Mouse (Mus musculus) hindbrain, embryonic 14.5 days (tissue): Measurements from ENCODE around the gene Ifit1bl2. TPM values are rescaled to one million over a fixed set of nuclear protein-coding genes. Genes with fewer than 3 reads are reported as not detected.
A peak's percentile ranks its signal among the peaks of the same experiment; 100 is the strongest.
"Not testable (repeated sequence)": the region's sequence is repeated elsewhere in the genome, so short reads cannot be mapped to it uniquely, and the experiment has no call there.

Experiments
- ATAC-seq: fragments of 200-750 bp; cut with Nextera tagmentation; 2 replicates; pipeline ENCODE4 v1.8.0; 2017; ENCODE audit warnings: moderate number of reproducible peaks, mild to moderate bottlenecking, moderate TSS enrichment, moderate library complexity; ENCODE audit not compliant: low FRiP score
- DNase-seq: peaks from one replicate; pipeline ENCODE4 v3.0.0-alpha.2; 2015; ENCODE audit warnings: low spot score
- H3K27ac ChIP-seq: fragments of 300-500 bp; sonication (generic); 2 replicates; pipeline ENCODE4 v1.5.1; 2014; ENCODE audit warnings: mild to moderate bottlenecking, moderate library complexity
- H3K27me3 ChIP-seq: fragments of 300-500 bp; sonication (generic); 2 replicates; pipeline ENCODE4 v1.6.1; 2014; ENCODE audit warnings: mild to moderate bottlenecking, low read length, mixed read lengths; ENCODE audit not compliant: control insufficient read depth, insufficient read depth
- H3K36me3 ChIP-seq: fragments of 300-500 bp; sonication (generic); replicated peaks from 2 replicates; pipeline ENCODE4 v1.6.1; 2014; ENCODE audit not compliant: control insufficient read depth, insufficient read depth
- H3K4me1 ChIP-seq: fragments of 300-500 bp; sonication (generic); replicated peaks from 2 replicates; pipeline ENCODE4 v1.6.1; 2014; ENCODE audit warnings: antibody characterized with exemption, low read length, mixed read lengths; ENCODE audit not compliant: control insufficient read depth, insufficient read depth
- H3K4me2 ChIP-seq: fragments of 300-500 bp; sonication (generic); replicated peaks from 2 replicates; pipeline ENCODE4 v1.6.1; 2014; ENCODE audit warnings: mild to moderate bottlenecking, moderate library complexity
- H3K4me3 ChIP-seq: fragments of 300-500 bp; sonication (generic); replicated peaks from 2 replicates; pipeline ENCODE4 v1.5.1; 2014; ENCODE audit warnings: mild to moderate bottlenecking, low read length
- H3K9ac ChIP-seq: fragments of 300-500 bp; sonication (generic); 2 replicates; pipeline ENCODE4 v1.6.1; 2014
- H3K9me3 ChIP-seq: fragments of 300-500 bp; sonication (generic); 2 replicates; pipeline ENCODE4 v1.6.1; 2016; ENCODE audit warnings: low read length; ENCODE audit not compliant: control insufficient read depth
- WGBS: fragments of 180-500 bp; shearing (Covaris S2); extraction: QIAGEN DNeasy Blood & Tissue Kit; methylation state at CpG from one replicate; pipeline ENCODE4 v1.1.7; 2014; 5-methylcytosine and 5-hydroxymethylcytosine counted together
- polyA plus RNA-seq: library from polyadenylated mRNA; unstranded; fragments of >200 nt; fragmentation: Nextera tagmentation; extraction: Ambion mirVana; gene quantifications from 2 replicates; pipeline ENCODE4 v1.2.1, GENCODE M21; 2014

Ifit1bl2 gene
- polyA plus RNA-seq, 1 experiment from 2014 or later, result 0.07 TPM

- Histone ChIP-seq H3K36me3 (no peaks in the 10 kb centered on the region), H3K4me2 (no peak overlapping the region), H3K4me1 (no peaks in the 10 kb centered on the region), H3K9me3 (no peaks in the 10 kb centered on the region), H3K4me3 (no peak overlapping the region), H3K9ac (no peak overlapping the region), H3K27ac (no peak overlapping the region), H3K27me3 (no peaks in the 10 kb centered on the region)
- DNase-seq (no peak), ATAC-seq (no peak)
Measured at GRCm38 (mm10) chr19:34596811-34597210, 43.7 kb downstream of the Ifit1bl2 start.

- WGBS, result 79% methylated on average over 3 of the region's 3 CpGs
- DNase-seq, H3K4me3 ChIP-seq, H3K27ac ChIP-seq, H3K9me3 ChIP-seq, ATAC-seq, H3K9ac ChIP-seq, H3K27me3 ChIP-seq, H3K4me1 ChIP-seq, H3K36me3 ChIP-seq, H3K4me2 ChIP-seq: not testable (repeated sequence)
Measured at GRCm38 (mm10) chr19:34594523-34594922, 46.0 kb downstream of the Ifit1bl2 start.

- H3K27me3 ChIP-seq, result no peaks in the 10 kb centered on the region
- no peak overlapping the region for H3K4me2 ChIP-seq
- H3K36me3 ChIP-seq, result no peaks in the 10 kb centered on the region
- WGBS, result 94% methylated on average over 2 of the region's 2 CpGs
- H3K27ac ChIP-seq, result no peak overlapping the region
- H3K9me3 ChIP-seq, result no peaks in the 10 kb centered on the region
- H3K9ac ChIP-seq, result no peak overlapping the region
- no peak for ATAC-seq
- H3K4me3 ChIP-seq, result no peak overlapping the region
- DNase-seq, result no peak
- H3K4me1 ChIP-seq, result no peaks in the 10 kb centered on the region
Measured at GRCm38 (mm10) chr19:34593456-34593855, 47.1 kb downstream of the Ifit1bl2 start.

- Histone ChIP-seq H3K27me3 (no peaks in the 10 kb centered on the region), H3K36me3 (no peaks in the 10 kb centered on the region), H3K4me2 (no peak overlapping the region), H3K4me3 (no peak overlapping the region), H3K27ac (no peak overlapping the region), H3K9ac (no peak overlapping the region), H3K4me1 (no peaks in the 10 kb centered on the region), H3K9me3 (no peaks in the 10 kb centered on the region)
- no peak for DNase-seq
- no peak for ATAC-seq
Measured at GRCm38 (mm10) chr19:34588959-34589358, 51.6 kb downstream of the Ifit1bl2 start.

GRCm38 (mm10) chr19:34587898-34588692, 52.4 kb downstream of the Ifit1bl2 start:
- H3K27ac ChIP-seq, H3K36me3 ChIP-seq, H3K9me3 ChIP-seq, H3K4me3 ChIP-seq, DNase-seq, H3K4me2 ChIP-seq, H3K4me1 ChIP-seq, H3K9ac ChIP-seq, H3K27me3 ChIP-seq: not testable (repeated sequence)
- 87% methylated on average over 6 of the region's 12 CpGs for WGBS
- ATAC-seq, result 0 out of 2 replicates have a peak, but pooled peaks have one; percentile 12

GRCm38 (mm10) chr19:34585740-34586458, 54.6 kb downstream of the Ifit1bl2 start:
- not testable (repeated sequence) for H3K9ac ChIP-seq, H3K4me3 ChIP-seq, H3K27ac ChIP-seq, H3K27me3 ChIP-seq, DNase-seq, ATAC-seq, H3K4me1 ChIP-seq, H3K9me3 ChIP-seq, H3K36me3 ChIP-seq, H3K4me2 ChIP-seq
- WGBS, result 84% methylated on average over 5 of the region's 5 CpGs

- 74% methylated on average over 2 of the region's 2 CpGs for WGBS
- DNase-seq, H3K4me3 ChIP-seq, H3K4me2 ChIP-seq, H3K9me3 ChIP-seq, H3K27ac ChIP-seq, H3K36me3 ChIP-seq, ATAC-seq, H3K9ac ChIP-seq, H3K27me3 ChIP-seq, H3K4me1 ChIP-seq: not testable (repeated sequence)
Measured at GRCm38 (mm10) chr19:34583126-34583766, 57.3 kb downstream of the Ifit1bl2 start, which contains the start of gene Ifit3. TSS of gene Ifit3 (plus strand) at chr19:34583531.

GRCm38 (mm10) chr19:34582696-34583095, 57.8 kb downstream of the Ifit1bl2 start:
- WGBS, result 90% methylated on average over 2 of the region's 2 CpGs
- peak; percentile 10 for DNase-seq

GRCm38 (mm10) chr19:34577121-34577520, 63.4 kb downstream of the Ifit1bl2 start:
- H3K27ac ChIP-seq, result no peak overlapping the region
- WGBS, result 76% methylated on average over 1 of the region's 1 CpGs
- ATAC-seq (no peak), DNase-seq (no peak)
- no peak overlapping the region for H3K4me2 ChIP-seq
- no peaks in the 10 kb centered on the region for H3K4me1 ChIP-seq
- no peaks in the 10 kb centered on the region for H3K9me3 ChIP-seq
- no peak overlapping the region for H3K9ac ChIP-seq
- no peaks in the 10 kb centered on the region for H3K27me3 ChIP-seq
- no peaks in the 10 kb centered on the region for H3K36me3 ChIP-seq
- H3K4me3 ChIP-seq, result no peak overlapping the region

More at GRCm38 (mm10) chr19:34582696-34583095, 57.8 kb downstream of the Ifit1bl2 start:
- not testable (repeated sequence) for H3K4me2 ChIP-seq, H3K4me1 ChIP-seq, H3K27me3 ChIP-seq, H3K9me3 ChIP-seq, H3K9ac ChIP-seq, H3K27ac ChIP-seq, H3K36me3 ChIP-seq, ATAC-seq, H3K4me3 ChIP-seq
